Mouse (Mus musculus) embryonic facial prominence, embryonic 15.5 days (tissue): ENCODE results near the gene Gnai2. TPM values are rescaled to one million over a fixed set of nuclear protein-coding genes. Genes with fewer than 3 reads are reported as not detected.
A peak's percentile ranks its signal among the peaks of the same experiment; 100 is the strongest.

Experiments
- ATAC-seq: fragments of 200-750 bp; cut with Nextera tagmentation; 2 replicates; pipeline ENCODE4 v1.8.0; 2017; ENCODE audit warnings: low read depth, moderate TSS enrichment; ENCODE audit not compliant: insufficient number of reproducible peaks, low FRiP score, low TSS enrichment
- H3K27ac ChIP-seq: fragments of 300-500 bp; sonication (generic); replicated peaks from 2 replicates; pipeline ENCODE4 v1.5.1; 2015; ENCODE audit warnings: mild to moderate bottlenecking, inconsistent platforms
- H3K27me3 ChIP-seq: fragments of 300-500 bp; sonication (generic); 2 replicates; pipeline ENCODE4 v1.6.1; 2015; ENCODE audit warnings: inconsistent platforms
- H3K36me3 ChIP-seq: fragments of 300-500 bp; sonication (generic); 2 replicates; pipeline ENCODE4 v1.6.1; 2015; ENCODE audit warnings: mild to moderate bottlenecking, inconsistent platforms
- H3K4me1 ChIP-seq: fragments of 300-500 bp; sonication (generic); 2 replicates; pipeline ENCODE4 v1.6.1; 2015; ENCODE audit warnings: inconsistent platforms
- H3K4me2 ChIP-seq: fragments of 300-500 bp; sonication (generic); replicated peaks from 2 replicates; pipeline ENCODE4 v1.6.1; 2015; ENCODE audit warnings: mild to moderate bottlenecking, inconsistent platforms
- H3K4me3 ChIP-seq: fragments of 300-500 bp; sonication (generic); replicated peaks from 2 replicates; pipeline ENCODE4 v1.5.1; 2015; ENCODE audit warnings: mild to moderate bottlenecking, inconsistent platforms
- H3K9ac ChIP-seq: fragments of 300-500 bp; sonication (generic); 2 replicates; pipeline ENCODE4 v1.6.1; 2015; ENCODE audit warnings: inconsistent platforms
- H3K9me3 ChIP-seq: fragments of 300-500 bp; sonication (generic); replicated peaks from 2 replicates; pipeline ENCODE4 v1.6.1; 2016; ENCODE audit warnings: inconsistent platforms
- WGBS: fragments of 180-500 bp; shearing (Covaris S2); methylation state at CpG from one replicate; pipeline ENCODE4 v1.1.7; 2015; 5-methylcytosine and 5-hydroxymethylcytosine counted together
- polyA plus RNA-seq: library from polyadenylated mRNA; unstranded; fragments of >200 nt; fragmentation: Nextera tagmentation; extraction: Ambion mirVana; gene quantifications from 2 replicates; pipeline ENCODE4 v1.2.1, GENCODE M21; 2015

The Gnai2 gene
- polyA plus RNA-seq, 1 experiment from 2014 or later = 459 TPM

DNA sequence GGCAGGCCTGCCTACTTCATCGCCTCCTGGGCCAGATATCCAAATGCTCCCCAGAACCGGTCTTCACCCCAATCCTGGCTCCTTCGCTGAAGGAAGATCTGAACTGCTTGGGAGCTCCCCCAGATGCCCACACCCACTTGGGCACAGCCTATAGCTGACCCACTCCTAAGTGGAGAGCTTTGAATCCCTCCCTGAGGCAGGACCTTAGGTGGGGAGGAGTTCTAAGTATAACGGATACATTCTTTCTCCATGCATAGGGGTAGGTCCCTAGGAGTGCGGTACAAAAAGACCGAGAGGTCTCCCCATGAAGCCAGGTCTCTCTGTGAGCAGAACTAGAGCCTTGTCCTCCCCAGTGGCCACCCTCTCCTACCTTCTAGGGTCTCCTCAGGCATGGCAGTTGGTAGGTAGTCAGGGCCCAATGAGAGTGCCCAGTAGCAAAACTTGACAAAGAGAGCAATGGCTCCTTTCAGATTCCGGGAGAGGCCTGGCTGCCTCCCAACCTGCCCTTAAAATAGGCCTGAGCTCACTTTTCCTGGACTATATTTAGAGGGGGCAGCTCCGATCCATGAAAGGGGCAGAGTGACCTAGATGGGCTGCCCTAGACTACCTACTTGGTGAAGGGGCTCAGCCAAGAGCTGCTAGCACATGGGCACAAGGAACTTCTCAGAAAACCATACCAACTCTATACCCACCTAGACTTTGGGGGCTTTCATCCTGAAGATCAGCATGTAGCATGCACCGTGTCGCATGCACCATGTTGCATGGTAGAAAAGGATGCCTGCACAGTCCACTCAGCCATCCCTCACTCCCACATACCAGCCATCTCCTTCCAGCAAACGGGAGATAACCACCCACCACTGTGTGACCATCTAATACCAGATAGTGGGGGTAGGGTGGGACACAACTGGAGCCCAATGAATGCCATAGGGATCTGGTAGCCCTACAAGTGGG, 38.3 kb downstream of the Gnai2 start:
- no peak overlapping the region for H3K9ac ChIP-seq
- H3K4me2 ChIP-seq = no peak overlapping the region
- H3K36me3 ChIP-seq = peaks cover 30% of the 10 kb centered on the region
- H3K4me3 ChIP-seq = no peak overlapping the region
- H3K27me3 ChIP-seq = no peaks in the 10 kb centered on the region
- WGBS = 82% methylated on average over 11 of the region's 11 CpGs
- no peak overlapping the region for H3K27ac ChIP-seq
- no peaks in the 10 kb centered on the region for H3K9me3 ChIP-seq
- ATAC-seq = no peak
- no peaks in the 10 kb centered on the region for H3K4me1 ChIP-seq

DNA sequence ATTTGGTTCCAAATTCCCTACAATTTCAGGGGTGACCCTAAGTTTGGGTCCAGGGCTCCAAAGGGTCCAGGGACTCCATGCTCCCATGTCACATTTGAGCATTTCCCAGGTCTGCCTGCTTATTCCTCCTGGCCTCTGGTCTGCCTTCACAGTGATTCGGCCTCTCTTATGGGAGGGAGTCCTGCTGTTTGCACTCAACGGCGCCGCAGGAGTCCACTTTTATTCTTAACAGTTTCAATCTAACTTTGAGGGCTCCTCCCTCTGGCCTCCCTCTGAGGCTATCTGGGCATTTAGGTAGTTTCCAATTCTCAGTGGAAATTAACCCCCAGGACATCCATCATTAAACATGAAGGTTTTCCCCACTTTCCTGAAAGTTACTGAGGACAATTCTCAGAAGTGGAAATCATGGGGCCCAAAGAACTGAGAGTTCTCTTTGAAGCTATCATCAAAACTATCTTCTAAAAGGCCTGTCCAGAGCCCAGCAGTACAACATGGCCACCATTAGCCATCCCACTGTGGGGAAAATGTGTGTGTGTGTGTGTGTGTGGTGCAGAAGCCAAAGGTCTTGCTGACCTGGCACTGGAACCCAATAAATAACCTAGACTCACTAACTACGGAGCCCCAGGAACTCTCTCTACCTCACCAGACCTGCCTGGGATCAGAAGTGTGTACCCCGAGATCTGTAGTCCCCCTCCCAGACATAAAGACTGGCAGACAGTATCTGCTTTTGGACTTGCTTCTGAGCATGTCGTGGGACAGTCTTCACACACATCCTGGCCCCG, 40.7 kb downstream of the Gnai2 start:
- no peaks in the 10 kb centered on the region for H3K27me3 ChIP-seq
- 0 out of 2 replicates have a peak, but pooled peaks cover under 1% of the 10 kb centered on the region for H3K4me1 ChIP-seq
- 82% methylated on average over 8 of the region's 8 CpGs for WGBS
- H3K9me3 ChIP-seq = no peaks in the 10 kb centered on the region
- H3K27ac ChIP-seq = no peak overlapping the region
- H3K9ac ChIP-seq = no peak overlapping the region
- H3K4me2 ChIP-seq = no peak overlapping the region
- no peak overlapping the region for H3K4me3 ChIP-seq
- H3K36me3 ChIP-seq = peaks cover 54% of the 10 kb centered on the region
- no peak for ATAC-seq

DNA sequence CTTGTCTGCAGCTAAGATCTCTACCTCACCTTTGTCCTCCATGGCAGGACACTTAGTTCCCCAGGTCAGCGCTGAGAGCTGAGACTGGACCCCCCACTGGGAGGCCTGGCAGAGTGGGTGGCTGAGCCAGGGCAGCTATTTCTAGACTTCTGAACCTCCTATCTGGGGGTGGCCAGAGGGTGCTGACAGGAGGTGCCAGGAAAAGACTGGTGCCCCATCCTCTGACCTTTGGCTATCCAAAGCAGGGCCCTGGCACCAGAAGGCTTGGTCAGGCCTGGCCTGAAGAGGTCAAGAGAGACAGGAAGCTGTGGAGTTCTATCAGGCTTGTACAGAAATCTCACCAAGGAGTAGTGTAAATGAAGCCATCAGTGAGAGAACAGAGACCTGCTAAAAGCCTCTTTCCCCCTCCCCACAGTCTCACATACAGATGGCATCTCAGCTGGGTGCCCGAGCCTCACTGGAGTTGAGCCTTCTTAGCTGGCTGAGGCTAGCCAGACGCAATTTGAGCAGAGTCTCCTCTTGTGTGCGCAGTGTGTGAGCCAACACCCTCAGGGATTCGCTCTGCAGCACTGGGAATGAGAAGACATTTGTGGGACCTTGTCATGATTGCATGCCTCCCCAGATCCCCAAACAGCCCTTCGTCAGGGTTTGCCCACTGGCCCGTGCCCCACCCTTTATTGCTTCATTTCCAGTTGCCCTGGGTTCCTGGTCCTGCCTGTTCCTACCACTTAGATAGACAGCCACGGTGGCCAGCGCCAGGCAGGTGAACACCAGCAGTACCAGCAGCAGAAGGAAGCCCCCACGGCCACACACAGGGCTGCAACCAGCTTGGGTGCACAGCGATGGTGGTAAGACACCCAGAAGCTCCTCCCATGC, 41.8 kb downstream of the Gnai2 start:
- no peaks in the 10 kb centered on the region for H3K27me3 ChIP-seq
- no peaks in the 10 kb centered on the region for H3K9me3 ChIP-seq
- ATAC-seq = no peak
- H3K4me1 ChIP-seq = peaks cover 12% of the 10 kb centered on the region
- H3K4me3 ChIP-seq = no peak overlapping the region
- H3K4me2 ChIP-seq = no peak overlapping the region
- WGBS = 86% methylated on average over 11 of the region's 11 CpGs
- no peak overlapping the region for H3K27ac ChIP-seq
- H3K36me3 ChIP-seq = peaks cover 55% of the 10 kb centered on the region
- no peak overlapping the region for H3K9ac ChIP-seq

DNA sequence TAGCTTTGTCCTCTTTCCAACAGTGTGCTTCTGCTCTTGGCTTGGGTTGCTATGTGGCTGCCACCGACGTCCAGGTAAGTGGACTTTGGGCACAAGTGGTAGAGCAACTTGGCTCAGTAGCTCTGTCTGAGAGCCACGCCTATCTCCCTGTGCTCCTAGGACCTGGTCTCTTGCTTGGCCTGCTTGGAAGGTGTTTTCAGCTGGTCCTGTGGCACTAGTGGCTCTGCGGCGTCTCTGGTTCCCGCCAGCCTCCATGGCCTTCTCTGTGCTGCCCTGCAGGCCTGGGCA, 44.5 kb downstream of the Gnai2 start:
- no peak for ATAC-seq
- Histone ChIP-seq H3K9ac (no peak overlapping the region), H3K9me3 (no peaks in the 10 kb centered on the region), H3K4me2 (no peak overlapping the region), H3K36me3 (peaks cover 55% of the 10 kb centered on the region), H3K4me3 (no peak overlapping the region), H3K27me3 (no peaks in the 10 kb centered on the region), H3K27ac (no peak overlapping the region), H3K4me1 (peaks cover 16% of the 10 kb centered on the region)
- 95% methylated on average over 6 of the region's 6 CpGs for WGBS

DNA sequence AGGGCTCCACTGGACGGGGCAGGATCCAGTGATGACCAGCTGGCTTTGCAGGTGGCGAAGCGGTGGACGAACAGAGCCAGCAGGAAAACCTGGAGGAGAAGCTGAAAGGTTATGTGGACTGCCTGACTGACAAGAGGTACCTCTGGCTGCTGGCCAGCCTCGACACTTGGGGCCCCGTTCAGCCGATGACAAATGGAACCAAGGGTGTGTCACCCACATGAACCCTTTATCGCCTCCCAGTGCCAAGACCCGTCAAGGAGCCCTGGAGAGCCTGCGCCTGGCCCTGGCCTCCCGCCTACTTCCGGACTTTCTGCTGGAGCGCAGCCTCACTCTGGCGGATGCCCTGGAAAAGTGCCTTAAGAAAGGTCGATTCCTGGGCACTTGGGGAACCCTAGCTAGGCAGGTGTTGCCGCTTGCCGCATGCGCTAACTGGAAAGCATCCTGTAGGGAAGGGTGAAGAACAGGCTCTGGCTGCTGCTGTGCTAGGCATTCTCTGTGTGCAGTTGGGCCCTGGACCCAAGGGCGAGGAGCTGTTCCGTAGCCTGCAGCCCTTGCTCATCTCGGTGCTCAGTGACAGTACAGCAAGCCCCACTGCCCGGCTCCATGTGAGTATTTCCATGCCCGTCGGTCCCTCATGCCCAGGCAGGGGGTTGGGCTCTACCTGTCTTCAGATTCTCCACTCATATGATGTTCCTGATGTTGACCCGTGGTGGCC, 45.0 kb downstream of the Gnai2 start:
- no peak overlapping the region for H3K4me2 ChIP-seq
- H3K4me1 ChIP-seq = peaks cover 16% of the 10 kb centered on the region
- H3K9me3 ChIP-seq = no peaks in the 10 kb centered on the region
- no peak for ATAC-seq
- no peak overlapping the region for H3K27ac ChIP-seq
- no peak overlapping the region for H3K4me3 ChIP-seq
- 87% methylated on average over 25 of the region's 25 CpGs for WGBS
- H3K36me3 ChIP-seq = peaks cover 55% of the 10 kb centered on the region
- no peaks in the 10 kb centered on the region for H3K27me3 ChIP-seq
- H3K9ac ChIP-seq = no peak overlapping the region

DNA sequence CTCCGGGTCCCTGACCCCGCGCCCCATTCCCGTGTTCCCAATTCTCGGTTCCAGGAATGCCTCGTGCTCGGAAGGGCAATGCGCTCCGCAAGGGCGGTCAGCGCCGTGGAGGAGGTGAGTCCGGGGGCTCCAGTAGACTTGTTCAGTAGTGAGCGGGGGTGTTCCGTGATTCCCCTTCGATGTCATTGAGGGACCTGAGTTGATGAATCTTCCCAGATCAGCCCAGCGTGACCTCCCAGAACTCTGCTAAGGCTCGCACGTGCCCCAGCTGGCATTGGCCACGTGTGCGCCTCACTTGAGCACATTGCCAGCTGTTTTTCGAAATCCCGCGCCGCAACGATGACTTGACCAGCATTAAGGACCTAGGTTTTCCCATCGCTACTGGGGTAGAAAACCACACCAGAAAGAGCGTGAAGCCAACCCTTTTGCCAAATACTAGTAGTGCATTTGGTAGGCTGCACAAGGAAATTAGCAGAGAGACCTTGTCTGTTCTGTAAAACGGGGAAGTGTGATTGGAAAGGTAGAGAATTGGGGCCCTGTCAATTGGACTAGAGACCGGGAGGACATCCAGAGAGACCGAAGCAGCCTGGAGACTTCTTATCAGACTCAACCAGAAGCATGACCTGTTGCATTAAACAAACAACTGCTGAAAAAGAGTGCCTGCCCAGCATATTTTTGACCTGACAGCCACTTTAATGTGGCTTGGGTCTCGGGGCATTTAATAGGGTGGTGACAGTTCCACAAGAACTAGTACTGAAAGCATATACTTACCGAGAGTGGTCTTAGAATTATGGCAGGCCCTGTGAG, 47.1 kb downstream of the Gnai2 start:
- WGBS = 3% methylated on average over 33 of the region's 33 CpGs
- H3K27me3 ChIP-seq = no peaks in the 10 kb centered on the region
- H3K36me3 ChIP-seq = peaks cover 47% of the 10 kb centered on the region
- no peaks in the 10 kb centered on the region for H3K9me3 ChIP-seq
- peak overlapping the region; percentile 44 for H3K9ac ChIP-seq
- H3K4me3 ChIP-seq = peak overlapping the region; percentile 74
- ATAC-seq = no peak
- H3K27ac ChIP-seq = peak overlapping the region; percentile 48; the same call in 1 of the 2 replicates
- H3K4me2 ChIP-seq = peak overlapping the region; percentile 85
- peaks cover 16% of the 10 kb centered on the region for H3K4me1 ChIP-seq

DNA sequence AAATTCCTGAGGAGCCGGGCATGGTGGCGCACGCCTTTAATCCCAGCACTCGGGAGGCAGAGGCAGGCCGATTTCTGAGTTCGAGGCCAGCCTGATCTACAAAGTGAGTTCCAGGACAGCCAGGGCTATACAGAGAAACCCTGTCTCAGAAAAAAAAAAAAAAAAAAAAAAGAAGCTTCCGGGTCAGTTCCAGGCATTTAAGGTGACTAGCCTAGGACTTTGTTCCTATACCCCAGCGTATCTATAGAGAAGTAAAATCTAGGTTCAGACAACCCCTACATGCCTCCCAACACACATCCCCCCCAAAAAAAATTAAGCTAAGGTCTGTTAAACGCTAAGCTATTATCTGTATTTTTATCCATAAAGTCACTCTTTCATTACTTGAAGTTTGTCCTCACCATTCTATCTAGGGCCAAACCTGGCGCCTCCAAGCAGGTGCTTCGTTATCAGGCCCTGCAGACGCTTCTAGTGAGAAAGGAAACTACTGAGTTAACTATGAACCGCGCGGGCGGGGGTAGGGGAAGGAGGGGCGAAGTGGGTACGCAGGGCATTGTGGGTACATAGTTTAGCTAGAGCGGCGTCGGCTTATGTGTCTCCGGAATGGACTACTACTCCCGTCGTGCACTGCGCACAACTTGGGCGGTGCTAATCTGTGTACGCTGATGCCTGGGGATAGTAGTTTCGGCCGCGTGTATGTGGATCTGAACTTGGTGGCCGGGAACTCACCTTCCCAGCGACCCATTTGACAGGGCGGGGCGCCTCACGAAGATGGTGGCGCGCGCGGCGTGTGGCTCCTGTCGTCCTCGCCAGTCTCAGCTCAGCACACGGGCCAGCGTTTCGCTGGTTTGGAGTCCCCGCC, 48.0 kb downstream of the Gnai2 start, which contains the start of gene Ifrd2:
Gene Ifrd2, plus strand, starts transcription at position 669 of the 859 bp plus-strand sequence.
- Histone ChIP-seq H3K4me1 (peaks cover 22% of the 10 kb centered on the region), H3K4me3 (peak within 1 kb of the TSS; percentile 74), H3K4me2 (peak within 1 kb of the TSS; percentile 85), H3K27me3 (no peaks in the 10 kb centered on the region), H3K9ac (peak within 1 kb of the TSS; percentile 44), H3K27ac (peak within 1 kb of the TSS; percentile 48; the same call in 1 of the 2 replicates), H3K9me3 (no peaks in the 10 kb centered on the region), H3K36me3 (peaks cover 44% of the 10 kb centered on the region)
- WGBS = 14% methylated on average over 46 of the region's 46 CpGs
- ATAC-seq = peak; percentile 98

DNA sequence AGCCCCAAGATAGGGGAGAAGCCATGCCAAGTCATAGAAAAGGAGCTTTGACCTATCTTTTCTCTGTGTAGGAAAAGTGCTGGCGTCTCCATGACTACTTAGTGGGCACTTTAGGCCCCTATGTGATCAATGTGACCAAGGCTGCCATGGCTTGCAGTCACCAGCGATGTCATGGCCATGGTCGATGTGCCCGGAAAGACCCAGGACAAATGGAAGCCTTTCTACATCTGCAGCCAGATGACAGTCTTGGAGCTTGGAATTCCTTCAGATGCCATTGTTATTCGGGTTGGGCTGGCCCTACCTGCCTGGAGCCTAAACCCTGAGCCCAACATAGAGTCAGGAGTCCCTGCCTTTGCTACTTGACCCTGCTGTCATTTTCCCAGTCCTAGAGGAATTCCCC, 48.7 kb downstream of the Gnai2 start:
- H3K4me2 ChIP-seq = no peak overlapping the region
- no peak overlapping the region for H3K4me3 ChIP-seq
- no peaks in the 10 kb centered on the region for H3K27me3 ChIP-seq
- ATAC-seq = no peak
- peaks cover 37% of the 10 kb centered on the region for H3K36me3 ChIP-seq
- no peak overlapping the region for H3K27ac ChIP-seq
- peaks cover 28% of the 10 kb centered on the region for H3K4me1 ChIP-seq
- WGBS = 89% methylated on average over 5 of the region's 5 CpGs
- no peak overlapping the region for H3K9ac ChIP-seq
- no peaks in the 10 kb centered on the region for H3K9me3 ChIP-seq

DNA sequence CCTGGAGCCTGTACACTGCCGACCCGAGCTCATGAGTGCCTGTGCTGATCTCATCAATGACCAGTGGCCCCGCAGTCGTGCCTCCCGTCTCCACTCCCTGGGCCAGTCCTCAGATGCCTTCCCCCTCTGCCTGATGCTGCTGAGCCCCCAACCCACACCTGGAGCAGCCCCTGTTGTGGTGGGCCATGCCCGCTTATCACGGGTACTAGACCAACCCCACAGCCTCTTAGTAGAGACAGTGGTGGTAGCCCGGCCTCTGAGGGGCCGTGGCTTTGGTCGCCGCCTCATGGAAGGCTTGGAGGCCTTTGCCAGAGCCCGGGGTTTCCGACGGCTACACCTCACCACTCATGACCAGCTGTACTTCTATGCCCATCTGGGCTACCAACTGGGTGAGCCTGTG, 52.0 kb downstream of the Gnai2 start:
- H3K4me1 ChIP-seq = peaks cover 41% of the 10 kb centered on the region
- H3K36me3 ChIP-seq = peaks cover 16% of the 10 kb centered on the region
- 90% methylated on average over 14 of the region's 14 CpGs for WGBS
- ATAC-seq = no peak
- H3K9me3 ChIP-seq = no peaks in the 10 kb centered on the region
- H3K4me3 ChIP-seq = no peak overlapping the region
- H3K27me3 ChIP-seq = no peaks in the 10 kb centered on the region
- H3K4me2 ChIP-seq = no peak overlapping the region
- H3K9ac ChIP-seq = no peak overlapping the region
- no peak overlapping the region for H3K27ac ChIP-seq
